Mouse (Mus musculus): ENCODE results near the gene Dtd2. TPM values are rescaled to one million over a fixed set of nuclear protein-coding genes. Genes with fewer than 3 reads are reported as not detected.

Dtd2 gene
- 1 to 10 TPM; 4.0 to 4.9 TPM for total RNA-seq (2023)

DNA sequence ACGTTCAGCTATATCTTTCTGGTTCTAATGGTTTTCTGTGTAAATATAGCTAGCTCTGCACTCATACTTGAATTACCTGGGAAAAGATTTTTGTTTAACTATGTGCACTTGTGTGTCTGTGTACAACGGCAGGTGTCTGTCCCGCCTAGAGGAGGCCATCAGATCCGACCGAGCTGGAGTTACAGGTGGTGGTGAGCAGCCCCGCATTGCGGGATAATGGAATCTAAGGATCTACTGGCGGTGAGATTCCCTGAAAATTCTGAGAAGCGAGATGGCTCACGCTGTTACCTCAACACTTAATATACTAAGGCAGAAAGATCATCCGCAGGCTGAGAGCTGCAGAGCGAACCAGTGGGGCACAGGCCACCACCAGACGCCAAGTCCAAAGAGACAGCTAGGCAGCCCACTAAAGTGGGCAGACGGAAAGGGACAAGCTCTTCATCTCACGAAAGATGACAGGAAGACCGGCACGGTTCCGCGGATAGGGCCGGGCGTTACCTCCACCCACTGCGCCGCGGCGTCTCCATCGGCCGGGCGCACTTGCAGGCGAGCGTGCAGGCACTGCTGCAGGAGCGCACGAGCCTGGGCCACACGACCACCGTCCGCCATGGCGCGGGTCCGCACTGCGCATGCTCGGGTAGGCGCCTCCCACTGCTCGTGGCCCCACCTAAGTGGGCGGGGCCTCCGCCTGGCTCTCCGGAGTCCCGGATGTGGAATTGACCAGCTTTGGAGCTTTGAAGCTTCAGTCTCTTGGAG is at the start of gene Dtd2:
Dtd2 (minus strand) TSS at position 625 of the 756 bp plus-strand sequence.

DNA sequence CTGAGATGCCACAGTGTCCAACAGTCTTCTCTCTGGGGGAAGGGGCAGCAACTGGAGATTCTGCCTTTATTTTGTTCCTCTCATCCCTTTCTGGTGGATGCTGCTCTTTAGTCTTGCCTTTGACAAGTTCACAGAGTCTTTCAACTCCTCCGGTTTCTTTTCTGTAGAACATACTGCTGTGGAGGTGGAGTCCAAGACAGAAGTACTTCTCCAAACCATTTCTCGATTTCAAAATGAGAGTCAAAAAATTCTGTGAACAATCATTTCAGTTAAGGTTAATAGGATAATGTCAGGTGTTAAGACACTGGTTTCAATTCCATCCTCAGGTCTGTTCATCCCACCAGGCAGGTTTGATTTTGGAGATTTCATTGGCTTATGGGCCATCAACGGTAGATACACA is 21.7 kb upstream of the Dtd2 start, which contains the start of gene Gpr33:
Gpr33 (minus strand) TSS at position 101 of the 400 bp plus-strand sequence.

DNA sequence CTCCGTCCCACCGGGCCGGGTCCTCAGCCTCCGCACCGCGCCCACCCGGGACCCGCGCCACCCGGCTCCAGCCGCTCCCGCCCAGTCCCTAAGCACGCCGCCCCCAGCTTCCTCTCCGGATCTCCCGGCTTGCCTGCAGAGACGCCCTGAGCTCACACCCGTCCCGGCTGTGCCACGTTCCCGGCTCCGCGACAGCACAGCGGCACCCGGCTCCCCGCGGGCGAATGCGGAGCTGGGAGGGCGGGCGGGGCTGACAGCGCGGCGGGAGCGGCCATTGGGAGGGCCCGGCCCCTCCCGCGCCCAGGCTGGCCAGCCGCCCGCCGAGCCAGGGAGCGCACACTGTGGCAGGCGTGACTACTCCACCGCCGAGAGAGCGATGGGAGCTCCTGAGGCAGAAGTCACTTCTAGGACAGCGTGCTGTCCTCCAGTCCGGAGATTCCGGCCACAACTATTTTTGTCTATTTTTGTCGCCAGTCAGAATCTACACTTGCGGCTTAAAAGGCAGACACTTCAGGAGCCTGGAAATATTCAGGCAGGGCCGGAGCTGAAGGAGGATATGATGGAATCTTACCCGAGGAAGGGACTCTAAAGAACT is 35.1 kb downstream of the Dtd2 start, which contains the start of gene Heatr5a:
Heatr5a (minus strand) TSS at position 252 of the 595 bp plus-strand sequence.

Other genes starting within 250 kb of the Dtd2 start
- gene Hectd1, start 177.0 kb downstream of the Dtd2 start, total RNA-seq (2023): 100 to 1,000 TPM in 1 of 2 experiments, 10 to 100 TPM in 1; 99.6 to 101 TPM
- 10 to 100 TPM; 76.9 to 79.1 TPM for gene Heatr5a, start 35.2 kb downstream of the Dtd2 start, total RNA-seq (2023)
- under 1 TPM in 1 of 2 experiments, not detected in 1; 0.39 TPM for gene Gpr33, start 21.6 kb upstream of the Dtd2 start, total RNA-seq (2023)
- gene Nubpl, start 91.2 kb upstream of the Dtd2 start, total RNA-seq (2023): 1 to 10 TPM; 1.6 to 4.3 TPM